Mouse (Mus musculus) limb, embryonic 11.5 days (tissue): ENCODE measurements around the gene Nanos2. TPM values are rescaled to one million over a fixed set of nuclear protein-coding genes. Genes with fewer than 3 reads are reported as not detected.

Experiments
- ATAC-seq: fragments of 200-750 bp; cut with Nextera tagmentation; 2 replicates; pipeline ENCODE4 v1.8.0; 2017; ENCODE audit warnings: low read depth; ENCODE audit not compliant: insufficient number of reproducible peaks, low FRiP score, low TSS enrichment
- DNase-seq: peaks from one replicate; pipeline ENCODE4 v3.0.0-alpha.2; 2015; ENCODE audit warnings: low spot score
- H3K27ac ChIP-seq: fragments of 300-500 bp; sonication (generic); replicated peaks from 2 replicates; pipeline ENCODE4 v1.5.1; 2014; ENCODE audit warnings: low read depth, mild to moderate bottlenecking, low read length
- H3K27me3 ChIP-seq: fragments of 300-500 bp; sonication (generic); 2 replicates; pipeline ENCODE4 v1.6.1; 2014; ENCODE audit warnings: mild to moderate bottlenecking, low read length, mixed read lengths; ENCODE audit not compliant: control insufficient read depth, insufficient read depth
- H3K36me3 ChIP-seq: fragments of 300-500 bp; sonication (generic); 2 replicates; pipeline ENCODE4 v1.6.1; 2014; ENCODE audit warnings: mild to moderate bottlenecking, low read length, moderate library complexity, mixed read lengths; ENCODE audit not compliant: control insufficient read depth, insufficient read depth
- H3K4me1 ChIP-seq: fragments of 300-500 bp; sonication (generic); 2 replicates; pipeline ENCODE4 v1.6.1; 2014; ENCODE audit warnings: low read length, mixed read lengths; ENCODE audit not compliant: control insufficient read depth, insufficient read depth
- H3K4me2 ChIP-seq: fragments of 300-500 bp; sonication (generic); 2 replicates; pipeline ENCODE4 v1.6.1; 2014; ENCODE audit warnings: low read depth, mild to moderate bottlenecking, moderate library complexity; ENCODE audit not compliant: severe bottlenecking
- H3K4me3 ChIP-seq: fragments of 300-500 bp; sonication (generic); 2 replicates; pipeline ENCODE4 v1.5.1; 2014; ENCODE audit warnings: low read depth, low read length
- H3K9ac ChIP-seq: fragments of 300-500 bp; sonication (generic); 2 replicates; pipeline ENCODE4 v1.6.1; 2014; ENCODE audit warnings: mild to moderate bottlenecking, low read length
- H3K9me3 ChIP-seq: fragments of 300-500 bp; sonication (generic); 2 replicates; pipeline ENCODE4 v1.6.1; 2016; ENCODE audit warnings: low read length; ENCODE audit not compliant: control insufficient read depth
- WGBS: fragments of 180-500 bp; shearing (Covaris S2); extraction: QIAGEN DNeasy Blood & Tissue Kit; methylation state at CpG from one replicate; pipeline ENCODE4 v1.1.7; 2014; 5-methylcytosine and 5-hydroxymethylcytosine counted together
- polyA plus RNA-seq: library from polyadenylated mRNA; unstranded; fragments of >200 nt; fragmentation: Nextera tagmentation; extraction: Ambion mirVana; gene quantifications from 2 replicates; pipeline ENCODE4 v1.2.1, GENCODE M21; 2014

Gene Nanos2
- polyA plus RNA-seq, 1 experiment from 2014 or later: not detected

DNA sequence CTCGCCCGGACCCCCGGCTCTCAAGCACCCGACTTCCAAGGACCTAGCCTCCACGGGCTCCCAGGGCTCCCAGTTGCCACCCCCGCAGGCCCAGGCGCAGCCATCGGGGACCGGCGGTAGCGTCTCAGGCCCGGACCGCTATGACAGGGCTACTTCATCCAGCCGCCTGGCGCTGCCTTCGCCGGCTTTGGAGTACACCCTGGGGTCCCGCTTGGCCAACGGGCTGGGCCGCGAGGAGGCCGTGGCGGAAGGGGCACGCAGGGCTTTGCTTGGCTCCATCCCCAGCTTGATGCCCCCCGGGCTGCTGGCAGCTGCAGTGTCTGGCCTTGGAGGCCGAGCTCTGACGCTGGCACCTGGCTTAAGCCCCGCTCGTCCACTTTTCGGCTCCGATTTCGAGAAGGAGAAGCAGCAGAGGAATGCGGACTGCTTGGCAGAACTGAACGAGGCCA is 17.5 kb downstream of the Nanos2 start:
- H3K4me1 ChIP-seq: peaks cover 23% of the 10 kb centered on the region
- H3K4me3 ChIP-seq: peak overlapping the region; percentile 91
- H3K27ac ChIP-seq: 0 out of 2 replicates have a peak overlapping the region, but pooled peaks have one; percentile 84
- H3K9ac ChIP-seq: peak overlapping the region; percentile 91
- H3K4me2 ChIP-seq: peak overlapping the region; percentile 94
- 6% methylated on average over 32 of the region's 34 CpGs for WGBS
- no peaks in the 10 kb centered on the region for H3K27me3 ChIP-seq
- DNase-seq (no peak), ATAC-seq (no peak)
- peaks cover 15% of the 10 kb centered on the region for H3K36me3 ChIP-seq
- no peaks in the 10 kb centered on the region for H3K9me3 ChIP-seq

GRCm38 (mm10) chr7:19005417-19006121 is 18.4 kb downstream of the Nanos2 start:
- Histone ChIP-seq H3K4me3 (peak overlapping the region; percentile 17; the same call in 1 of the 2 replicates), H3K4me2 (peak overlapping the region; percentile 94), H3K27ac (no peak overlapping the region), H3K36me3 (peaks cover 15% of the 10 kb centered on the region), H3K9me3 (no peaks in the 10 kb centered on the region), H3K4me1 (peaks cover 23% of the 10 kb centered on the region), H3K27me3 (no peaks in the 10 kb centered on the region), H3K9ac (no peak overlapping the region)
- no peak for DNase-seq
- 88% methylated on average over 34 of the region's 34 CpGs for WGBS
- no peak for ATAC-seq

DNA sequence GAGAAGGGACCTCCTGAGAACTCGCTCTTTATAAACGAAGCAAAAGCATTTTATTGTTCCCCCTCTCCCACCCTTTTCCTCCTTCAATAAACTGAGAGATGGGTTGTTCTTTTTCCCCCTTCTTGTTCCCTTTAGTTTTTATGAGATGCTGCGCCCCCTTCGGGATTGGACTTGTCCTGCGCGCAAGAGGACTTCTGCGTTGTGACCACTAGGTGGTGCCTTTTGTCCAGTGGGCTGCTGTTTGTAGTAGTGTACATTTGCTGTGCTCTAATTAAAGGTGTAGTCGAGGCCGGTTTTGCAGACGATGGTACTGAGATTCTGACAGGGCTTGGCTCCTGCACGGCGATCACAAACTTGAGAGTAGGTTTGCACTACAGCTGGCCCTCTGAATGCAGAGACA is 19.3 kb downstream of the Nanos2 start:
- no peak overlapping the region for H3K9ac ChIP-seq
- H3K9me3 ChIP-seq: no peaks in the 10 kb centered on the region
- H3K4me1 ChIP-seq: peaks cover 23% of the 10 kb centered on the region
- ATAC-seq (no peak), DNase-seq (peak; percentile 92)
- 6% methylated on average over 12 of the region's 12 CpGs for WGBS
- H3K4me3 ChIP-seq: no peak overlapping the region
- H3K36me3 ChIP-seq: peaks cover 15% of the 10 kb centered on the region
- no peaks in the 10 kb centered on the region for H3K27me3 ChIP-seq
- no peak overlapping the region; the same call in none of the 2 replicates for H3K4me2 ChIP-seq
- H3K27ac ChIP-seq: no peak overlapping the region

- Histone ChIP-seq H3K27ac (no peak overlapping the region), H3K36me3 (peaks cover 15% of the 10 kb centered on the region), H3K4me3 (no peak overlapping the region), H3K27me3 (no peaks in the 10 kb centered on the region), H3K4me2 (no peak overlapping the region), H3K4me1 (peaks cover 30% of the 10 kb centered on the region), H3K9me3 (no peaks in the 10 kb centered on the region), H3K9ac (no peak overlapping the region)
- 73% methylated on average over 13 of the region's 13 CpGs for WGBS
- no peak for DNase-seq
- no peak for ATAC-seq
These were observed 20.1 kb downstream of the Nanos2 start for GRCm38 (mm10) chr7:19007026-19007977.

DNA sequence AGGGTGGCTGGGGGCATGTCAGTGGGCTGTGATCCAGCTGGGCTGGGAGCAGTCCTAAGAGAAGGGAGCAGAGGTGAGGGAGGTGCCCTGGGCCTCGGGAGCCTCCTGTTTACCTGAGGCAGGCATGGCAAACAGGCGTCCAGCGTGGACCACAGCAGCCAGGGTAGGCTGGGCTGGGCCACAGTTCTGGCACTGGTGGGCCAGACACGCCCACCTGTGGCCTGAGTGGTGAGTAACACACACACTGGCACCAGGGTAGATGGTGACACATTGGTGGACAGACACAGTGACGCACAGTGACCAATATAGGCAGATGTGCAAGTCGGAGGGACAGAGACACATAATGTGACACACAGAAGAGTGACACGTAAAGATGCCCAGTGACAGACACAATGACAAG is 23.4 kb downstream of the Nanos2 start:
- 82% methylated on average over 7 of the region's 7 CpGs for WGBS
- Histone ChIP-seq H3K9me3 (no peaks in the 10 kb centered on the region), H3K27ac (no peak overlapping the region), H3K9ac (no peak overlapping the region), H3K4me1 (peaks cover 17% of the 10 kb centered on the region), H3K36me3 (peaks cover 7% of the 10 kb centered on the region), H3K4me3 (no peak overlapping the region), H3K27me3 (no peaks in the 10 kb centered on the region), H3K4me2 (no peak overlapping the region)
- DNase-seq: no peak
- no peak for ATAC-seq

DNA sequence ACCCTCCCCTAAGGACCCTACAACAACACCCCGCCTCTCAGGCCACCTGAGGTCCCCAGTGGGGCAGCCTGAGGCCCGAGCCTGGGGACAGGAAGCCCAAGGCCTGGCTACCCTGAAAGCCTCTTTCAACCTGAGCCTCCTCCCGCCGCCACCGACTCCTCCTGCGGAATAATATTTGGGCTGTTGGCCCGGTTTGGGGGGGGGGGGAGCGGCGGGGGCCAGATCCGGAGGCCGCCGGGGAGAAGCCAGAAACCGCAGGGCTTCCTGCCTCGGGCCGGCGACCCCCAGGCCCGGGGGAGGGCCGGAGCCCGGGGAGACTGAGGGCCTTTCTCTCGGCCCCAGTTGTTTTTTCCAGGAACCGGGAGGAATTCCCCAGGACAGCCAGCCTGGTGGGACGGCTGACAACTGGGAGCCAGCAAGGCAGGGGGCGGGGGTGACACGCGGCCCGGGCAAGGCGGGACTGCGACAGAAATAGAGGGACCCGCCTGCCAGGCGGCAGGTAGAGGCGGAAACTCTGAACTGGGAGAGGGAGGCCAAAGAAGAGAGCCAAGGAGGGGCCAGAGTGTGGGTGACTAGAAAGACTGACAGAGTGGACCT is 24.9 kb downstream of the Nanos2 start:
- peaks cover 8% of the 10 kb centered on the region for H3K4me1 ChIP-seq
- peaks cover 2% of the 10 kb centered on the region; the same call in 1 of the 2 replicates for H3K36me3 ChIP-seq
- H3K27me3 ChIP-seq: no peaks in the 10 kb centered on the region
- H3K9me3 ChIP-seq: no peaks in the 10 kb centered on the region
- H3K4me2 ChIP-seq: peak overlapping the region; percentile 77
- peak overlapping the region; percentile 52; the same call in 1 of the 2 replicates for H3K27ac ChIP-seq
- H3K4me3 ChIP-seq: peak overlapping the region; percentile 34
- ATAC-seq: no peak
- WGBS: 1% methylated on average over 30 of the region's 31 CpGs
- H3K9ac ChIP-seq: peak overlapping the region; percentile 73
- DNase-seq: peak; percentile 50

- peak overlapping the region; percentile 77; the same call in 1 of the 2 replicates for H3K4me2 ChIP-seq
- H3K27me3 ChIP-seq: no peaks in the 10 kb centered on the region
- no peaks in the 10 kb centered on the region for H3K9me3 ChIP-seq
- H3K4me3 ChIP-seq: no peak overlapping the region
- DNase-seq (no peak), ATAC-seq (no peak)
- H3K9ac ChIP-seq: no peak overlapping the region
- H3K27ac ChIP-seq: no peak overlapping the region
- 55% methylated on average over 2 of the region's 2 CpGs for WGBS
- H3K36me3 ChIP-seq: no peaks in the 10 kb centered on the region; the same call in 1 of the 2 replicates
- H3K4me1 ChIP-seq: peaks cover 7% of the 10 kb centered on the region; the same call in 1 of the 2 replicates
These were observed 25.7 kb downstream of the Nanos2 start for GRCm38 (mm10) chr7:19012882-19013281.

- no peaks in the 10 kb centered on the region for H3K27me3 ChIP-seq
- ATAC-seq (no peak), DNase-seq (no peak)
- H3K9ac ChIP-seq: no peak overlapping the region
- no peak overlapping the region for H3K4me3 ChIP-seq
- H3K9me3 ChIP-seq: no peaks in the 10 kb centered on the region
- H3K27ac ChIP-seq: no peak overlapping the region
- no peaks in the 10 kb centered on the region for H3K36me3 ChIP-seq
- WGBS: 51% methylated on average over 15 of the region's 15 CpGs
- H3K4me2 ChIP-seq: no peak overlapping the region
- H3K4me1 ChIP-seq: peaks cover 7% of the 10 kb centered on the region; the same call in 1 of the 2 replicates
These were observed 27.3 kb downstream of the Nanos2 start for GRCm38 (mm10) chr7:19014452-19014851.
